Mouse (Mus musculus) spleen, postnatal 36 days (tissue): Measurements from ENCODE around the gene Slc25a26.
"Not testable (repeated sequence)": the region's sequence is repeated elsewhere in the genome, so short reads cannot be mapped to it uniquely, and the experiment has no call there.

ENCODE experiments used
- DNase-seq, 2 experiments: peaks; one replicate each; pipeline ENCODE4 v3.0.0; 2022; ENCODE audit warnings: low spot score in 2 of 2, mixed read lengths in 1 of 2

Gene Slc25a26

DNA sequence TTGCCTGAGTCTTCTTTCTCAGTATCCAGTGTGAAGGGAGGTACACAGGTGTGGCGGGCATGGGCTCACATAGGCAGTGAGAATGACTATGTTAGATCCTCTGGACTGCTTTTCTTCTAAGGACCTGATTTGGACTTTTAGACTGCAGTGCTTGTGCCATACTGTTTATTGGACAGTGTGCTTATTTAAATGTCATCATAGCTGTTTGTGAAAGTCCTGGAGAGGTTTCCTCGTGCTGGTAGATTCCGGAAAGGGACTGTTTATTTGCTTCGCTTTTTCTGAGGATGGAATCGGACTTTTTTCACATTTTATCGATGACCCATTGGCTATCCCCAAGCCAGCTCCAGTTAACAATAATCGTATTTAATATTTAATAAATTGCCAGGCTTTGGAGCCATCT, 50.7 kb downstream of the Slc25a26 start:
- DNase-seq: no peak

DNA sequence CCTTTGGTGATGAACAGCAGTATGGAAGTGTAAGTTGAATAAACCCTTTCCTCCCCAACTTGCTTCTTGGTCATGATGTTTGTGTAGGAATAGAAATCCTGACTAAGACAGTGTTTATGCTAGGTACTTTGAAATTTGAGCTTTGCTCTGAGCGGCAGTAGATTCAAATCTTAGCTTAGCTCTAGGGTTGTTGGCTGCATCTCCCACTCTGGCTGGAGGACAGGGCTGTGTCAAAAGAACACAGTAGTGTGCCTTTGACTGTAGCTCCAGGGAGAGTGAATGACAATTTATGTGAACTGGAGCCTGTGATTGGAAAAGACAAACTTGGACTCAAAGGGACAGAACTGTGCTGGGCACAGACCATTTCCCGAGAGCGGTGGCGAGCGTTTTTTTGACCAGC, 53.0 kb downstream of the Slc25a26 start:
- DNase-seq: no peak

DNA sequence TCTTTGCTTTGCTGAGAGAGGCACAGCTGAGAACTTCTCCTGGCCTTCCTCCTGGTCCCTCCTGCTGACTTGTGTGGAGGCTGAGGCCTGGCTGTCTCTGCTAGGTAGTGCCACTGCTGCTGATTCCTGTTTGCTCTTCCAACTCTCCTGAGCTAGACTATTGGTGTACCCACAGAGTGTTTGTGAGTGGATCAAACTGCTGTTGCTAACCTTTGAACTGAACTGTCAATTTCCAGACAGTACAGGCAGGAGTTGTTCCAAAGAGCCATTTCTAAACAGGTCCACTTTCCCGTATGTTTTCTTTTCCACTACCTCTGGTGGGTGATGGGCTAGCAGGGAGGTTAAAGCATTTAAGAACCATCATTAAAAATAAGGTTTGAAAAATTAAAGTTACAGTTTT, 58.5 kb downstream of the Slc25a26 start:
- DNase-seq: not testable (repeated sequence)

DNA sequence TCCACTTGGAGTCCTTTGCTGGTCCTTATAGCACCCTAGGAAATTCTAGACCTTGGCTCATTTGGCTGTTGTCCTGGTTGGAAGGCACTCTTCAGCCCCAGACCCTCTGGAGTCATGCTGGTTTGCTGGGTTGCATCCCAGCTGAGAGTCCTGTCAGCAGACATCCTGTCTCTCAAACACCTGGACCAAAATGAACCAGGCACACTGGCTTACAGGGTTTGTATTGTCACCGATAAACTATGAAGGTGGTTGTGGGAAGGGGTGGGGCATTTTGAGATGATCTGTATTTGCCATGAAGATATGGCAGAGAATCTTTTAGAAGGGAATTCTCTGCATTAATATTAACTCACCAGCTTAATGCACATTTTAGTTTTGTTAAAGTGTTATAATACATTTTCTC, 60.8 kb downstream of the Slc25a26 start:
- DNase-seq: no peak

DNA sequence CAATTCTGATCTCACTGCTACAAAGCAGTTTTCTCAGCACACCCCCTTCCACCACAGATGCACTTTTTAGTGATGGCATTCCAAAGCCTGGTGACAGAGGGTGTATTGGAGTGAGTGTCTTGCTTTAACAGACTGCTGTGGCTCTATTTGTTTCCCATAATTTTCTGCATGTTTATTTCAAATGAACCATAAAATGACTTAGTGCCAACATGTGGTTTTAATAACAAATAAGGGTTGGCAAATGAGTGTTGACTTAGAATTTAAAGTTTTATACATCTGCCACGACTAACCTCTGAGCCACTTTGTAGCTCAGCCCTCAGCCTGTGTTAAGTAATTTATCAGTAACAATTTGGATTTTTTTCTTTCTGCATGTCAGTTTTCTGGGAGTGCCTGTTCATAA, 61.2 kb downstream of the Slc25a26 start:
- DNase-seq: no peak

DNA sequence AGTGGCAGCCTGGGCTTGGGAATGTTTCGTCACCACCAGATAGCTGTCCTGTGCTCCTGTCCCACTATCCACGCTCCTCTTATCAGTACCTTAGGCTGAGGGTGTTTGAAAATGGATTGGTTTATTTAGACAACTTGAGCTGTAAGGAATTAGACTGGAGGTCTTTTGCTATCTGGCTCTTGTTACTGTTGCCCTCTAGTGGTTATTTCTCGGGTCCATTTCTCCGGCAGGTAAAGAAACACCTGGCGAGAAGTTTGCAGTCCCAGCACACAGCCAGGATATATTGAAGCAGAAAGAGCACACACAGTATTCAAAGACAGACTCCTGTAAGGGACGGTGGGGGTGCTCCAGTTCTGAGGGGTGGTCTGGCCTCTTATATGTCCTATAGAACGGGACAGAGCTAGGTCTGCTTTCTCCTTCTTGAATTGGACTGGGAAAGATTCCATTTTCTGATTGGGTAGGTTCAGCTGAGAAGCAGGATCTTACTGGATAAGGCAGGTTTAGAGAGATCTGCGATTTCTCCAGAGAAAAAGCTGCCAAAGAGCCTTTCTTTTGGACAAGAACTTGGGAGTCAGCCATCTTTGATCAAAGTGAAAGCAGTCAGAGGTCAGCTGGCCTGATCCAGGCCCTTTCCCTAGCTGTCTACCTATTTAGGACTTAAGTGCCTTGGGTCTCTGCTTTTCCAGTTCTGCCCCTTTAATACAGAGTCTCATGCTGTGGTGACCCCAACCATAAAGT, 63.2 kb downstream of the Slc25a26 start:
- no peak for DNase-seq

DNA sequence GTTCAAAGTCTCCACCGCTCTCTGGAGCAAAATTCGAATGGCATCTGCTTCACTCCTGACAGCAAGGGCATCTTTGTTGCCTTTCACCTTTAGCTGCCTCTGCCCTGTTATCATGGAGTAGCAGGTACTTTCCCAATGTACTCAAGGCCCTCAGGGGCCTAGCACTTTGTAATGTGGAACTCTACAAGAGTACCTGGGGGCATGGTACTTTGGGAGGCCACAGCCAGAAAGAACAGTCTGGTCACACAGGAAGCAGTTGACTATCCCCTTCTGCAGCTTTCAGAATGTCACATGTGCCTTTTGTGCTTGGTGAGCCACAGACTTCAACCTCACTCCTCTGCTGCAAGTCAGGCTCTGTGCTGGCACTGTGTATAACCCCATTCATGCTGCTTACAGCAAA, 65.6 kb downstream of the Slc25a26 start:
- DNase-seq: no peak

DNA sequence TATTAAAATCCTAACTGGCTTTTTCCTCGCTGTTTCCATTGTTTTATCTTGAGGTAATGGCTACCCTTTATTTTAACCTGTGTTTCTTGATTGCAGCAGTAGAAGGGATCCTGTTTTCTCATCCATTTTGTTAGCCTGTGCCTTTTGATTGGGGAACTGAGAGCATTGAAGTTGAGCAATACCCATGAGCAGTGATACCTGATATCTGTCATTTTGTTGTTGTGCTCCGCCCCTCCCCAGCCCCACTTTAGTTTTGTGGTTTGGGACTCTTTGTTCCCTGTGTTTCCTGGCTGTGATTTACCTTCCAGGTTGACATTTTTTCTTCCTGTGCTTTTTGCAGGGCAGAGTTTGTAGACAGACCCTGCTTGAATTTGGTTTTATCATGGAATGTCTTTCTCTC, 67.9 kb downstream of the Slc25a26 start:
- DNase-seq: no peak

DNA sequence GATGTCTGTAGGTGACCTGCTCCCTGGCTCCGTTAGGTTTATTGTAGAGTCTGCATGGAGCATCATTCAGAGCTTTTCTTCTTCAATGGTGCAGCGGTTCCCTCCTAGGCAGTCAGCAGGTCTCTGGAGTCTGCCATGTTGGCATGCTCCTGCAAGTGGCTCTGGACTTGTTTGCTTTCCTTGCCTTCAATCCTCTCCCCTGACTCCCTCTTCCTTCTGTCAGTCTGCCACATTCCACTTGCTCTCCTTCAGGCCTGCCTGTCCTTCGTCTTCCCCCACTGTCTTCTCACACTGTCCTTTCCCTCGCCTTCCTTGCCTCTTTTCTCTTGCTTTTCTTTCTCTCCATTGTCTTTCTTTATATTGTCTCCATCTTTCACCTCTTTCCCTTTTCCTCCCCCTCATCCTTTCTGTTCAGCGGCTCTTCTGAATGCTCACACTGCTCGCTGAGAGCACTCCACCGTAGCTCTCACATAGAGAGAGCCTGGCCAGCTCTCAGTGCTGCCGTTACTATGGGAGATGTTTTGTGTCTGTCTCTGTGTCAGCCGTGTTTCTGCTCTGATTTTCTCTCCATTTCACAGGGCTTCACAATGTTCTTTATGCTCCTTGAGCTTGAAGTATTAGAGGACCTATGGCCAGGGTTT, 75.5 kb downstream of the Slc25a26 start:
- DNase-seq: no peak

DNA sequence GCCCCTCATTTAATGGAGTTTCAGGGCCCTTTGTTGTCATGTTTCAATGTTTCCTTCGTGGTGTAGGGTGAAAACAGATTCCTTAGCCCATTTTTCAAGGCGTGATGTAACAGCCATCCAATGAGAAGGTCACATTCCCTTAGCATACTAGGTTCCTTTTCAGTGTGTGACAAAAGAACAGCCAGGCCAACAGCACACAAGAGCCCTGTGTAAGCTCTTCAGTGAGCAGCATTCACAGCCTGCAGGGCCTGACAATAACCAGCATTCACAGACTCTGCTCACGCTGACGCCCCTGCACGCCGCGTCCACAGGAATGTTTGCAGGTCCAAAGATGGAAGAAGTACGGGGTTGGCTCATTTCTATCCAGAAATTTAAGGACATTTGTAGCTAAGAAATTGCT, 77.9 kb downstream of the Slc25a26 start:
- DNase-seq: no peak

DNA sequence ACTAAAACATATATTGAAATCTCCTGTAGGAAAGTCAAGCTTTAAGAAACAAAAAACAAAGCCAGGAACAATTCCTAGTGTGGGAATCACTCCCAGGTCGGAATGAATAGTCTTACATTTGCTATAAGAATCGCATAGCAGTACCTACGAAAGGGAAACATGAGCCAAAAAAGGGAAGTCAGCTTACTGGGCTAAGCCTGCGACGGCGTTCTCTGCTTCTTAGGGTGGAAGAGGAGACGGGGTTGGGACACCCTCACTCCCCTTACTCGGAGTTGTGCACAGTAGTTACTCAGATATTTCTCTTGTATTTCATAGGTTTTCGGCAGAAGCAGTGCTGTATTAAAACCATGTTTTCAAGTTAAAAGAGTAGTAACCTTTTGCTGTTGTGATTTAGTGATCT, 81.9 kb downstream of the Slc25a26 start:
- DNase-seq: no peak

DNA sequence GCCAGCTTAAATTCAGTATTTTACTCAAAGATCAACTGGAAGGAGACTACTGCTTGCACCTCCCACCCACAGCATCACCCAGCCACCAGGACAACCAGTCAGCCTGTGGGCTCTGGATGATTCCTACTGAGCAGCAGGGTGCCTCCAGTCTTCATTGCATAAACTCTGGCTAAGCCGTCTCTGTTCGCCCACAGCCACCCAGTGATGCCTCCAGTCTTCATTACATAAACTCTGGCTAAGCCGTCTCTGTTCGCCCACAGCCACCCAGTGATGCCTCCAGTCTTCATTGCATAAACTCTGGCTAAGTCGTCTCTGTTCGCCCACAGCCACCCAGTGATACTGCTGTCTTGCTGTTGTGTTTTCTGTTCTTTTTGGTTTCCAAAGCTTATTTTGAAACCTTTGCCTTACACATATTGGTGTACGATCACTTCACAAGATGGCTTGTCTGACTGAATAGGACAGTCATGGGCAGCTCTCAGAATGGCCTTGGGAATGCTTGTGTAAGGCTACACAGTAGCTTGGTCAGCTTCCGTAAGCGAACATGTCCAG, 84.1 kb downstream of the Slc25a26 start:
- no peak for DNase-seq

DNA sequence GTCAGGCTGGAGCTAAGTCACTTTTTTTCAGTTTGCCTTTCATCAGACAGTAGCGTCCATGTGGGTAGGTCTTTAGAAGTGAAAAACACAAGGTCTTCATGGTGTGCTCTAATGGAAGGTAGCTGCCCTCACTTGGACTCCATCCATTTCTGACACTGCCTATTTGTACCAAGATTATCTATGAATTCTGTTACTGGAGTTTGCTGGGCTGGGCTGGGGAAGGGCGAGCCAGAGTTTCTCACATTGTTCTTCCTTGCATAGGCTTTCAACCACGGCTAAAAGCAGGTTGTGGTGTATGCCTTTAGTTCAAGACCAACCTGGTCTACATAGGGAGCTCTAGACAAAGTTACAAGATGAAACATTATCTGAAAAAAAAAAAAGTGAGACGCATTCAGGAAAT, 84.8 kb downstream of the Slc25a26 start:
- DNase-seq: no peak

DNA sequence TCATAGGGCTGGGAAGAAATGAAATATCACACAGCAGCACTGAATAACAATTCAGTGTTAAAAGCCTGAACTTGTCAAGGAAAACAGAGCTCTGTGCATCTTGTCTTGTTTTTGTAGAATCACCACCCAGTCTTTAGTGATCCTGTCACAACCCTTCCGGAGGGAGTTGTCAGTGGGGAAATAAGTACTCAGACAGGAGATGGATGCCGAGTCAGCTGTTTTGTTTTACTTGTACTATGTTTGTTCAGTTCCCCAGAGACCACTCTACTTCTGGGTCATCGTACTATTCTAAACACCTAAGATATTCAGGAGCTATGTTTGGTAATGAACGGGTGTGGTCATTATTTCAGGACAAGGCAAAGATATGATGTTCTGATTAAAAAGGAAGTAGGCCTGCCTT, 88.2 kb downstream of the Slc25a26 start:
- no peak for DNase-seq

DNA sequence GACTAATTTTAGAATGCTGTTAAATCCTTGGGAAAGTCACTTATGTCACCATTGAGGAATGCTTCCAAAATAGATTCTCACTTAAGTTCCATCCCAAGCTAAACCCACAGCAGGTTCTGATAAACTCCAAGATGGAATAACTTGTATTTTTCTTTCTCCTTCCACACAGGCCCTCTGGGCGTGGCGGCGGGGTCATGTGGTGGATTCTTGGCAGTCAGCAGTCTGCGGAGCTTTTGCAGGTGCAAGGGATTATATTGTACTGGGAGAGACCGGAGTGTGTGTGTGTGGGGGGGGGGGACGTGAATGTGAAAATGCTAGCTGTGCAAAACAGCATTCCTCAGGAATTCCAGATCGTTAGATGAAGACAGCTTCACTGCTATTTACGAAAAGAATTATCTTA, 92.1 kb downstream of the Slc25a26 start:
- no peak for DNase-seq

DNA sequence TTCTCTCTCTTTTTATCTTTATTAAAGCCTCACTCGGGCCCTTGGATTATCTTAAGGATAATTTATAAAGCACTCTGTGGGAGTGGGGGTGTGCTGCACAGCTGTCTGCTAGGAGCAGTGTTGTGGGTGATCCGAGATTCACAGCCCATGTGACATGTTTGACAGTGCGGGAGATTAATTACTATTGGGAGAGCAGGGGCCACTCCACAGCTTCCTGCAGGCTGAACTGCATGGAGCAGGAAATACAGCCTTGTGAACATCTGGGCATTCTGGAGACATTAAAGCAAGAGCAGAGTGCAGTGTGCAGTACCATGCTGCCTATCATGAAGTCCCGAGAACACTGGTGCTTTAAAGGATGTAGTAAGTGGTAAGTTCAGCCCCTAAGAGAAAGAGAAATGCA, 92.6 kb downstream of the Slc25a26 start:
- DNase-seq: no peak

DNA sequence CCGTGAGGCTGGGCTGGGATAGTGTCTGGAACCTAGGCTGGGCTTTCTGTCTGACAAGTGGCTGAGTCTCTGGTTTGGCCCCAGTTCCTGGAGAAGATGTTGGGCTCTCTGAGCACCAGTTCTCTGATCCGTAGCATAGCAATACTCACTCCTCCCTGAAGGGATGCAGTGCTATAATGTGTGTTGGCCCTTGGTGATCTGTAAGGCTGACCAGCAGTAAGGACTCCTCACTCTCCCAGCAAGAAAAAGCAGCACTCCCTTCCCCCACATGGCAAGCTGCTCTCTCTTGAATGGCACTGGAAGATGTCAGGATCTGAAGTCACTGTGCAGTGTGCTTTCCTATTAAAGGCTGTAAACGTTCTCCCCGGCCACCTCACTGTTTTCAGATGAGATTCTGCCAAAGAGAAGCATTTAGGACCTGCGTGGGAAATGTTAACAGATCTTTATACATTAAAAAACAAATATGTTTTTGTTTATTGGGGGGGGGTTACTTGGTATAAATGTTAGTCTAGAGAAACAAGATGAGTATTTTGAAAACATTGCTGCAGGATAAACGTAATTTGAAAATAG, 94.0 kb downstream of the Slc25a26 start:
- no peak for DNase-seq

DNA sequence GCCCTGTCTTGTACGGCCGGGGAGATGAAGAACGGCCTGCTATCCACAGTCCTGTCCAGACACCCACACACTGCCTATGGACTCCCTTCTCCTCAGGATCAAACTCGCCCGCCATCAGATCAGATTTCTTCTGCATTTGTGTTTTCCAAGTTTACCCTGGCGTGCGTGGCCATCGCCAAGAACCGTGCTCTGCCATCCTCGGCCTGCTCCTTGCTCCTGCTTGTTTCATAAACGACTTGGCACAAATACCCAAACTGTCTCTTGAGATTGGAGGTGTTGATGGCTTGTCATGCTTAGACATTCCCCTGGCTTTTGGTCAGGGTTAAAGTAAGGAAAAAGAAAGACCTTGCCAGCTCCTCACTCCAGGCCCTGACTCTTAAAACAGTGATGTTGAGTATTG, 94.6 kb downstream of the Slc25a26 start:
- DNase-seq: no peak

DNA sequence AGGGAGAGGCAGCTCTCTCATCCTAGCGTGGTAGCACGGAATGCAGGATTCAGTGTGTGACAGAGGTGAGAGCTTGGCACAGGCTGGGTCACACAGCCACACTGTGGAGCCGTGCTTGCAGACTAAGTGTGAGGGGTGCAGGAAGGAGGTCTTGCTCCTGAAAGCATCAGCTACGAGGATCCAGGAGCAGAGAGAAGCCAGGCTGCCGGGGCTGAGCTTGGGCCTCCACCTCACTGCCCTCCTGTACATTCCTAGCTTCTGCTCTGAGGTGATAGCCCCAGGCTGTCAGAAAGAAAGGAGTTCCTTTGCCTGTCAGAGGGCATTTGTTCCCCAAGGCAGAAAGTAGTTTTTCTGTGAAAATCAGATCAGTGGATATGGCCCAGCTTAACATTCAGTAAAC, 95.1 kb downstream of the Slc25a26 start:
- no peak for DNase-seq

DNA sequence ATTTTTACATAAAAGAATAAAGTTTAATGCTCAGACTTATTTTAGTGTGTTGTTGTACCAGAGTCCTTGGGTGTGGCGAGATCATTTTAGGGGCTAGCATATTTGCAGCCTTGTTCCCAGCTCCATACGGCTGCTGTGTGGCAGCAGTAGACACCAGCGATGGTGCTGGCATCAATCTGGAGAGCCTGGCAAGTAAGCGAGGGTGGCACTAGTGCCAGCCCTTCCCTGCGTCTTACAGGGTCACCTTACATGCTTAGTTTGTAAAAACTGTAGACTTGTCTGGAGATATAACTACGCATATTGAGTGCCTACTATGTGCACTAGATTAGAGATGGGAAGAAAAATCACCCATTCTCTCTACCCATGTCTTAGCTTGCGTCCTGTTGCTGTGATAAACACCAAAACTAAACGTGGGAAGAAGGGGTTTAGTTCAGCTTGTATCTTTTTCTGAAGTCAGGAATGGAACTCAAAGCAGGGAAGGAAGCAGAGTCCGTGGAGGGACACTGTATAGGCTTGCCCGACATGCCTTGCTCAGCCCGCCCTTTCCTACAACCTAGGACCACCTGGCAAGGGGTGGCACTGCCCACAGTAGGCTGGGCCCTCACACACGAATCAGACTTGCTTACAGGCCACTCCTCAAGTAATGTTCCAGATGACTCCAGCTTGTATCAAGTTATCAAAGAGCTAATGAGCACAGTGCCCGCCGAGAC, 96.1 kb downstream of the Slc25a26 start:
- no peak for DNase-seq

DNA sequence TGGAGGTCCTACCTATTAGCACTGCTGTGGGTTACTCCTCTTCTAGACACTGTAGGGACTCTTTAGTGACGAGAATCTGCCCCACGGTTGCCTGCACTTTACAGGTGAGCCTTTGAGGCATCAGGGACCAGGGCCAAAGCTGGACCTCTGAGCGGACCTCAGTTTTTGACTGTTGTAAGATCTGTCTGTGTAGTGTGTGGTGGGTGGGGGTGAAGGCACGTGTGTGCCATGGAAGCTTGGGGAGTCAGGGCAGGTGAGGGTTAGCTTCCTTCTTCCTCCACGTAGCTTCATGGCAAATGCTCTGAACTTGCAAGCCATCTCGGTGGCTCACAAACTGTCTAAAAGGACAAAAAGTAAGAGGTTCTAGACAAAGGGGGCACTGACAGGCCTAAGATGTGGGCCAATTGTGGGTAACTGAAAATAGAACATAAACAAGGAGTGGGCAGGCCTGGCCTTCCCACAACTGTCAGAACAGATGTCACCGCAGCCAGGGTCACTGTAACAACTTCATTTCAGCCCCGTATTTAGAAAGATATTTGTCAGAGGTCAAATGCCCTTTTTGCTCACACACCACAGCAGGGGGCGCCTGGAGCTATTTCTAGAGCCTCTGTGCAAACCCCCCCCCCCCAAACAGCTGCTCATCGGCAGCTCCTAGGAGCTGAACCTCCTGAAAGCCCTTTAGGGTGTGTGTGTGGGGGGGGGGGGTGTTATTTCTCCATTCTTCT, 96.8 kb downstream of the Slc25a26 start:
- DNase-seq: no peak

DNA sequence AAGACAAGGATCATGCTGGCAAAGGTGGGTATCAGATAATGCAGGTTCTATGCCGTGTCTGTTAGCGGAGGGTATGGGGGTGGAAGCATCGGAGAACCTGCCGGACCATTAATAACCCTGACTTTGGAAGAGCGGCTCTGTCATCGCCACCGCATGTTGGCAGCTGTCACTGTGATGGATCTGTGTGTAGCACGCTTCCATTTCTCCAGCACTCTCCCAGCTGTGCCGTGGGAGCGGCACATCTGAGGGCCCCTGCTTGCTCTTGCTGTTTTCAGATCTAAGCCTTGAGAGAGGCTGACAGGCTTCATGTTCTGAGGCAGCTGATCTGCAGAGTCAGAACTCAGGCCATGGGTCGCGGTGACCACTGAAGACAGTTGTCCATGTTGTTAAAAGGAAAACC, 98.3 kb downstream of the Slc25a26 start:
- DNase-seq: no peak
